In the genomic region with DNA sequence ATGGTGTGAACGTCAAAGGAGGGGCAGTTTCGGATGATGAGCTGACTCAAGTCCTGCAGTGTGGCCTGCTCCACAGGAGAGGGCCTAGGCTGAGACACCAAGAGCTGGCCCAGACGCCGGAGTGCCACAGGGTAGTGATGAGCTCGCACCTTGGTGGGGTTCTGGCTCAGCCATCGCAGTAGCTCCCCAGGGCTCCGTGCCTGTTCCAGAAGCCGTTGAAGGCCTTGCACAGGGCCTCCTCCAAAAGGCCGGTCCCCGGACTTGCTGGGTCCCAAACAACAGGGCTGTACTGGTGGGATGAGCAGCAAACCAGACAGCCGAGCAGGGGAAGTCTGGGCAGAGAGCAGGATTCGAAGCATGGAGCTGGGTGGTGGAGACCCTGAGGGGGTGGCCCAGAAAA, we compare ENCODE assay signal across 8 mouse cellular contexts. TPM values are rescaled to one million over a fixed set of nuclear protein-coding genes. Genes with fewer than 3 reads are reported as not detected.
DNase-seq lines count a peak whose midpoint lies in the region; ATAC-seq lines count a peak whose summit lies in the region.

No protein-coding gene starts in this region.

- H3K4me3 ChIP-seq in kidney, embryonic 15.5 days (replicated peaks) = peak overlapping the region; percentile 91
- peak overlapping the region; percentile 91 for H3K4me3 ChIP-seq in hindbrain, embryonic 14.5 days (replicated peaks; ENCODE audit: low read length)
- peak overlapping the region; percentile 94 for H3K4me3 ChIP-seq in midbrain, embryonic 16.5 days (ENCODE audit: low read depth, low read length)

- H3K27me3 ChIP-seq in kidney, embryonic 15.5 days = no peaks in the 10 kb centered on the region
- H3K27me3 ChIP-seq in hindbrain, embryonic 14.5 days (ENCODE audit: control insufficient read depth, insufficient read depth, low read length) = no peaks in the 10 kb centered on the region
- no peaks in the 10 kb centered on the region for H3K27me3 ChIP-seq in midbrain, embryonic 16.5 days (ENCODE audit: control insufficient read depth, insufficient read depth, low read depth, low read length)

- WGBS in kidney, embryonic 15.5 days = 82% methylated on average over 12 of the region's 12 CpGs
- WGBS in hindbrain, embryonic 14.5 days = 89% methylated on average over 12 of the region's 12 CpGs
- 86% methylated on average over 12 of the region's 12 CpGs for WGBS in midbrain, embryonic 16.5 days

- ATAC-seq in kidney, embryonic 15.5 days (replicated peaks; ENCODE audit: low FRiP score) = no peak
- no peak for ATAC-seq in hindbrain, embryonic 14.5 days (ENCODE audit: low FRiP score)
- no peak for ATAC-seq in midbrain, embryonic 16.5 days

- H3K27ac ChIP-seq in kidney, embryonic 15.5 days = peak overlapping the region; percentile 94; the same call in 1 of the 2 replicates
- peak overlapping the region; percentile 94; the same call in 1 of the 2 replicates for H3K27ac ChIP-seq in hindbrain, embryonic 14.5 days
- H3K27ac ChIP-seq in midbrain, embryonic 16.5 days (ENCODE audit: low read length) = no peak overlapping the region; the same call in 1 of the 2 replicates

- H3K9ac ChIP-seq in kidney, embryonic 15.5 days = peak overlapping the region; percentile 98
- peak overlapping the region; percentile 95 for H3K9ac ChIP-seq in hindbrain, embryonic 14.5 days
- peak overlapping the region; percentile 98 for H3K9ac ChIP-seq in midbrain, embryonic 16.5 days (ENCODE audit: low read depth, low read length)

- H3K36me3 ChIP-seq in kidney, embryonic 15.5 days = peaks cover 50% of the 10 kb centered on the region
- H3K36me3 ChIP-seq in hindbrain, embryonic 14.5 days (replicated peaks; ENCODE audit: control insufficient read depth, insufficient read depth) = peaks cover 34% of the 10 kb centered on the region
- H3K36me3 ChIP-seq in midbrain, embryonic 16.5 days (ENCODE audit: control insufficient read depth, insufficient read depth, low read length) = peaks cover 26% of the 10 kb centered on the region

- no peak for DNase-seq in kidney, postnatal 4 days
- peak; percentile 49 to 66 for DNase-seq in cerebellum, postnatal 25 days
- DNase-seq in hindbrain, embryonic 14.5 days (ENCODE audit: low spot score) = no peak
- DNase-seq in urinary bladder, adult 2 months (ENCODE audit: low spot score) = no peak
- no peak for DNase-seq in right cerebral cortex, postnatal 25 days
- DNase-seq in kidney, adult 8-10 months = no peak

- H3K4me1 ChIP-seq in kidney, embryonic 15.5 days = peaks cover 36% of the 10 kb centered on the region
- peaks cover 32% of the 10 kb centered on the region for H3K4me1 ChIP-seq in hindbrain, embryonic 14.5 days (replicated peaks; ENCODE audit: control insufficient read depth, insufficient read depth, low read length)
- peaks cover 28% of the 10 kb centered on the region for H3K4me1 ChIP-seq in midbrain, embryonic 16.5 days (ENCODE audit: control insufficient read depth, insufficient read depth, low read length)

- H3K4me2 ChIP-seq in kidney, embryonic 15.5 days = peak overlapping the region; percentile 85
- peak overlapping the region; percentile 98 for H3K4me2 ChIP-seq in hindbrain, embryonic 14.5 days (replicated peaks)
- peak overlapping the region; percentile 96 for H3K4me2 ChIP-seq in midbrain, embryonic 16.5 days (ENCODE audit: low read length)

- no peaks in the 10 kb centered on the region for H3K9me3 ChIP-seq in kidney, embryonic 15.5 days (replicated peaks)
- no peaks in the 10 kb centered on the region for H3K9me3 ChIP-seq in hindbrain, embryonic 14.5 days (ENCODE audit: control insufficient read depth, low read length)
- no peaks in the 10 kb centered on the region for H3K9me3 ChIP-seq in midbrain, embryonic 16.5 days (replicated peaks; ENCODE audit: control insufficient read depth, low read length, poor library complexity, severe bottlenecking)

RNA-seq across cellular contexts. Expression of a gene that starts 1.2 kb away (rescaled TPM):
- polyA plus RNA-seq in kidney, embryonic 15.5 days (2015; fragmentation: Nextera tagmentation; extraction: Ambion mirVana) = 116 and 125 TPM in 2 replicates
- 92.8 and 92.9 TPM in 2 replicates for polyA plus RNA-seq in hindbrain, embryonic 14.5 days (2014; fragmentation: Nextera tagmentation; extraction: Ambion mirVana)
- 93.0 and 96.2 TPM in 2 replicates for polyA plus RNA-seq in midbrain, embryonic 16.5 days (2015; fragmentation: Nextera tagmentation; extraction: Ambion mirVana)
- polyA plus RNA-seq in urinary bladder, adult 2 months (2012; rRNA removed) = 134 and 154 TPM in 2 replicates

RNA-seq across cellular contexts. Expression of a gene that starts 3.7 kb away (rescaled TPM):
- 25.2 and 26.5 TPM in 2 replicates for polyA plus RNA-seq in kidney, embryonic 15.5 days (2015; fragmentation: Nextera tagmentation; extraction: Ambion mirVana)
- 54.4 and 62.4 TPM in 2 replicates for polyA plus RNA-seq in hindbrain, embryonic 14.5 days (2014; fragmentation: Nextera tagmentation; extraction: Ambion mirVana)
- 60.1 and 63.2 TPM in 2 replicates for polyA plus RNA-seq in midbrain, embryonic 16.5 days (2015; fragmentation: Nextera tagmentation; extraction: Ambion mirVana)
- 24.5 TPM in 2 replicates for polyA plus RNA-seq in urinary bladder, adult 2 months (2012; rRNA removed)

RNA-seq across cellular contexts. Expression of a gene that starts 8.1 kb away (rescaled TPM):
- 18.8 and 21.0 TPM in 2 replicates for polyA plus RNA-seq in kidney, embryonic 15.5 days (2015; fragmentation: Nextera tagmentation; extraction: Ambion mirVana)
- polyA plus RNA-seq in hindbrain, embryonic 14.5 days (2014; fragmentation: Nextera tagmentation; extraction: Ambion mirVana) = 66.3 and 73.1 TPM in 2 replicates
- polyA plus RNA-seq in midbrain, embryonic 16.5 days (2015; fragmentation: Nextera tagmentation; extraction: Ambion mirVana) = 55.6 and 56.9 TPM in 2 replicates
- polyA plus RNA-seq in urinary bladder, adult 2 months (2012; rRNA removed) = 55.8 and 73.8 TPM in 2 replicates

RNA-seq across cellular contexts. Expression of a gene that starts 20.3 kb away (rescaled TPM):
- 42.3 and 42.7 TPM in 2 replicates for polyA plus RNA-seq in kidney, embryonic 15.5 days (2015; fragmentation: Nextera tagmentation; extraction: Ambion mirVana)
- 21.1 and 23.6 TPM in 2 replicates for polyA plus RNA-seq in hindbrain, embryonic 14.5 days (2014; fragmentation: Nextera tagmentation; extraction: Ambion mirVana)
- 22.2 and 23.7 TPM in 2 replicates for polyA plus RNA-seq in midbrain, embryonic 16.5 days (2015; fragmentation: Nextera tagmentation; extraction: Ambion mirVana)
- polyA plus RNA-seq in urinary bladder, adult 2 months (2012; rRNA removed) = 61.6 and 63.0 TPM in 2 replicates

RNA-seq across cellular contexts. Expression of a gene that starts 20.6 kb away (rescaled TPM):
- polyA plus RNA-seq in kidney, embryonic 15.5 days (2015; fragmentation: Nextera tagmentation; extraction: Ambion mirVana) = 50.1 and 52.2 TPM in 2 replicates
- 115 and 123 TPM in 2 replicates for polyA plus RNA-seq in hindbrain, embryonic 14.5 days (2014; fragmentation: Nextera tagmentation; extraction: Ambion mirVana)
- 130 and 149 TPM in 2 replicates for polyA plus RNA-seq in midbrain, embryonic 16.5 days (2015; fragmentation: Nextera tagmentation; extraction: Ambion mirVana)
- polyA plus RNA-seq in urinary bladder, adult 2 months (2012; rRNA removed) = 61.4 and 77.8 TPM in 2 replicates

Comparison
In these comparisons a context has a peak if more than half of its experiments do, and no peak if none do; other contexts are left out.
1. DNase-seq: peak in cerebellum, postnatal 25 days (2 of 2); none in kidney, postnatal 4 days (0 of 2), hindbrain, embryonic 14.5 days (single experiment), urinary bladder, adult 2 months (single experiment), right cerebral cortex, postnatal 25 days (single experiment) and kidney, adult 8-10 months (0 of 2).
2. Peak in every context shown above with its lines, with median percentiles within 50 percentile points of each other: H3K4me2 ChIP-seq, H3K4me3 ChIP-seq and H3K9ac ChIP-seq.